Mouse (Mus musculus) lung, postnatal 4 days (tissue): Measurements from ENCODE around the gene Hoxd13.

Experiments
- DNase-seq, 2 experiments: peaks; one replicate each; pipeline ENCODE4 v3.0.0; 2021

Gene Hoxd13

DNA sequence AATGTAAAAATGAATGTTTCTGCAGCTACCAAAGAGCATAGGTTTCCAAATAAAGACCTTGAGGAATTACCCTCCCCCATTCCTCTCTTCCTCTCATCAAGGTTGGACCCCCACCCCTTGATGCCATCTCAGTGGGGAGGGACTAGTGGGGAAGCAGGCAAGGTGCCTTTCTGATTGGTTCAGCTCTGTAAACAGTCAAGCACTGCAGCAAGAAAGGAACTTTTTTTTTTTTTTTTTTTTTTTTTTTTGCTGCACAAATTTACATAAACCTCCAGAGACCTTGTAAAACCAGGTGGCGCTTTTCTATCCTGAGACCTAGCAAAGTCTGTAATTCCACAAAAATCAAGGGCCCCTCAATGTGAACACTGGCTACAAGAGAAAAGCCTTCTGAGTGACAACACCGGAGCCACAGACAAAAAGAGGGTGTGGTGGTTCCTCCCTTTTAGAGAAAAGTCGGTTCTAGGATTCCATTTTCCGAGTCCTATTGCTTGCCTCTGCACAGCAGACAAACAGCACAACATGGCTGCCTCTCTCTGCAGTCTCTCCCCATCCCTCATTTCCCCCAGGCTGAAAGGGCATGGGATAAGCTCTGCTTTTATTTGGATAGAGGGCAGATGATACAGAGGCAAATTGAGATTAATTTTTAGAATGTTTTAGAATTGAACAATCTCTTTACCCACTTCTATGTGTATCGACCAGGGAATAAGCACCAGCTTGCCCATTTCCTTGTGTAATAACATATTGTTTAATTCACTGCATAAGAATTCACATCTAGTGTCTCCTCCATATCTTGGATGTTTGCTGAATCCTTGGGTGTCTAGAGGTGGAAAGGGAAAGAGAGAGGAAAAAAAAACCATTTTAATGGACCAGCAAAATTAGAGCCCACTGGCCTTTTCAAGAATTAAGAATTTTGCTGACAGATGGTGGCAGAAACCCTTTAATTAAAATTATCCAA is 41.6 kb downstream of the Hoxd13 start:
- no peak for DNase-seq

DNA sequence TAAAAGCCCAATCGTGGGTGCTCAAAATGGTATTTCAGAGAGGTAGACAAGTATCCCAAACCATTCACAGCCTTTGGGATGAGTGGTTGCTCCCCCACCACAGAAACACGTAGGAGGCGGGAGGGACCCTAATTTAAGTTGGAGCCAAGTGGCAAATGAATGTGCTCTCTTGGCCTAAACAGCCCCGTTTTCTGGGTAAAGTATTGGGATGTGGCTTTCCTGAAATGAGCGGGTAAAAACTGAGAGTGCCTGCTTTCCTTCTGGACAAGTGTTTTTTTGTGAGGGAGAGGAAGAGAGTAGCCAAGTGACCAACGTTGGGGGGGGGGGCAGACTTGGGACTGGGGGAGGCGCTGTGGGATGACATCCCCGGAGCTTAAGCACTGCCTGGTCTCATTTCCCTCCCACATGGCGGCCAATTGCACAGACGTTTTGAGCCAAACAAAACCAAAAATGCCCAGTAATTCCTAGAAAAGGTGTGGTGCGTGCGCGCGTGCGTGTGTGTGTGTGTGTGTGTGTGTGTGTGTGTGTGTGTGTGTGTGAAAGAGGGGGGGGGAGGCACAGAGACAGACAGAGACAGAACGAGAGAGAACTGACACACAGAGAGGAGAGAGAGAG is 42.9 kb downstream of the Hoxd13 start:
- DNase-seq = no peak

DNA sequence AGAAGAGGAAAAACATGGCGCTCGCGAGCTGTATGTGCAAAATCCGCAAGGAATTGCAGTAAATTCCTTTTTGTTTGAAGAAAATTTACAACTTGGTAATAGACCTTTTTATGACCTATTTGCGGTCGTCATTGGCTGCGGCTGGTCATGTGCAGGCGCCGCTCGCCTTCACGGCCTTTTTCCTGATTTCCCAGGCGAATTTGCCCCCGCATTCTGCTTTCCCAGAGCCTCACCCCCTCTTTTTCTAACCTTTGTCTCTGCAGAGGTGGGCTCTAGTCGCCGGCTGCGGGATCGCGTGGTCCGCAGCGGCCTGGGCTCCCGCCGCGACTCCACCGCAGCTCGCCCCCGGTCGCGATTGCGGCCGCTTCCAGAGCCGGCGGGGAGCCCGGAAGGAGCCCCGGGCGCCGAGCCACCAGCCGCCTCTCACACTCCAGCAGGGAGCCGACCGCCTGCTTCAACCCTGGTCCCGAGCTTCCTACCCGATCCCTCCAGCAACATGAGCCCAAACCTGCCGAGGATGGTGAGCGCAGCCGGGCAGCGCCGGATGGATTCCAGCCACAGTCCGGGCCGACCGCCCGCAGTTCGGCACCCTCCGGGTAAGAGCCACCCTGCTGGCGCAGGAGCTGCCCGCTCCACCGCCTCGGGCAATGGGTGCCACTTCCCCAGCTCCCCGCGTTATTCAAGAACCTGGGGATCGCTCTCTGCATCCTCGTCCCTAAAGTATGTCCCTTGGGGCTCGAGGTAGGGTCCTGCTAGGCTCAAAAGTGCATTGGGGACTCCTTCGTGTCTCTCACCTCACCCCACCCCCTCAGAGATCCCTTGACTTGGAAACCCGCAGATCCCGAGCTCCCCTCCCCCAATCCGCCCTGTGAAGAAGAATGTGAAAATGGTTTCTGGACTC is 43.9 kb downstream of the Hoxd13 start, which contains the start of the genes Hoxd3 and Hoxd4:
Gene Hoxd3, plus strand, starts transcription at position 207 of the 901 bp plus-strand sequence.
Gene Hoxd4, plus strand, starts transcription at position 209 of the 901 bp plus-strand sequence.
- no peak for DNase-seq

DNA sequence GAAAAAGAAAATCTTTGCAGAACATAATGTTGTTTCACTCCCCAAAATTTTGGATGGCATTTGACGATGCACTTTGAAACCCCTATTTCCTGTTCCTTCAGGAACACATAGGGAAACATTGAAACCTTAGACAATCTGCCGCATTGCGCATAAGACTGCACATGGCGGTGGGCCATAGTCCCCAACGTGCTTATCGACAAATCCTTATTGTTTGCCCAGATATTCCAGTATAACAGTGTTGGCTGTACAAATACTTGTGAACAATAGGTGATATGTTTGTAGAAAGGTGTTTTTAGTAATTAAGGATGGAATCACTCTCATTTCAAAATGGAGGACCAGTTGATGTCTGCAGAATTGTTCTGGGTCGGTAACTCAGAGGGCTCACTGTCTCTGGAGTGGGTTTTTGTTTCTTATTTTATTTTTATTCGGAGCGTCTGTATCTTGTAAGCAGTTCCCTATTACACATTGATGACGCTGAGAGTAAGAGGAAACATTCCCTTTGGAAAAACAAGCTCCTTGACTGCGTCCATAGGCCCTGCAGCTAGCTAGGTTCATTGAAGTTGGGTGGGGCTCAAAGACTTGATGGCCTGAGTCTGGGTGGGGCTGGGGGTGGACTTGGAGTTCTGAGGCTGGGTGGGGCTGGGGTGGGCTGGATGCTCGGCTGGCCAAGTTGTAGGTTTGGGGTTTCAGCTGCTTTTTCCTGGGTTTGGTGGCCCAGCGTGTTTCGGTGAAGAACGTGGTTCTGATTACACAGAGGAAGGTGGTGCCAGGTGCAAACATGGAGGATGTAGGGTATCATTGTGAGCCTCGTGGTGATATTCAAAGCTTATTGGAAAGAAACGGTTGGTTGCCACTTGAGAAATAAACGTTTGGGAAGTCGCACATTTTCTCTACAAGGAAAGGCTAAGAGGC is 45.4 kb downstream of the Hoxd13 start:
- DNase-seq = no peak

DNA sequence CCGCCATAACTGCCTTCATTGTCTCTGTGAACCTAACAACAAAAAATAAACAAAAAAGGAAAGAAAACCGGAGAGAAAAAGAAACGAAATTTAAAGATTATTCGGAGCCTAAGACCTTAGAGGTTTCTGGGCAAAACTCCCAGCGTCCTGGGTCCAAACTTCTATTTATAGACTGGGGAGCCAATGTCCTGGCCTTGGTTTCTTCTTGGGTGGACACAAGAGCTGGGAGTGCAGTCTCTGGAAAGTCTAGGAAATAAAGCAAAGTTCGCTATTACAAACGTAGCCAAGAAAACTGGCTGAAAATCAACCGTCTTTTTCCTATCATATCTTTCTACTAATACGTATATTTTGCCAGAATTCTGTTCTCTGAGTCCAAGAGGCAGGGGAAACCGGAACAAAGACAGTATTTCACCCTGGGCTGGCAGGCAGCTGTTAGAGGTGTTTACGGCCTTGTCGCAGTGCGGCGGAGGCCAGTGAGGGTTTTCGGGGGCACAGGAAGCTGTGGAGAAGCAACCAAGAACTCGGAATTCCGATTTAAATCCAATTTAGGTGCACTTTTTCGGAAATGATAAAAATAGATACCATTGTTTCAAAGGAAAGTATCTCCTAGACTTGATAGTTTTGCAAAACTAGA is 46.2 kb downstream of the Hoxd13 start:
- DNase-seq = no peak

DNA sequence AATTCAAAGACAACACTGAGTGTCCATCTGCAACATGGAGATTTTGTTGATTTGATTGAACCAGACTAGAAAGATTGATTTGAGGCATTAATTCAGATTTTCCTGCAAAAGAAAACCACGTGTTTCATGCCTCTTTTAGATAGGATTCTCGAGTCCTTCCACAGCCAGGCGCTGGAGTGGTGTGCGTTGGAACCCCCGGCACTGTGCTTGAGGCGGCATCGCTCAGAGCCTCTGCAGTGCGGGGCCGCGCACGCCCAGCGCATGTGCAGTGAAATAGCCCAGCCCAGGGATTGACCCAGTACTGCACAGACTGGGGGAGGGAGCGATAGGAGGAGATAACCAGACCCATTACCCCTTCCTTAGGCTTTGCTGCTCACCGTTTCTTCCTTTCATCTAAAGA is 46.8 kb downstream of the Hoxd13 start:
- DNase-seq = no peak

DNA sequence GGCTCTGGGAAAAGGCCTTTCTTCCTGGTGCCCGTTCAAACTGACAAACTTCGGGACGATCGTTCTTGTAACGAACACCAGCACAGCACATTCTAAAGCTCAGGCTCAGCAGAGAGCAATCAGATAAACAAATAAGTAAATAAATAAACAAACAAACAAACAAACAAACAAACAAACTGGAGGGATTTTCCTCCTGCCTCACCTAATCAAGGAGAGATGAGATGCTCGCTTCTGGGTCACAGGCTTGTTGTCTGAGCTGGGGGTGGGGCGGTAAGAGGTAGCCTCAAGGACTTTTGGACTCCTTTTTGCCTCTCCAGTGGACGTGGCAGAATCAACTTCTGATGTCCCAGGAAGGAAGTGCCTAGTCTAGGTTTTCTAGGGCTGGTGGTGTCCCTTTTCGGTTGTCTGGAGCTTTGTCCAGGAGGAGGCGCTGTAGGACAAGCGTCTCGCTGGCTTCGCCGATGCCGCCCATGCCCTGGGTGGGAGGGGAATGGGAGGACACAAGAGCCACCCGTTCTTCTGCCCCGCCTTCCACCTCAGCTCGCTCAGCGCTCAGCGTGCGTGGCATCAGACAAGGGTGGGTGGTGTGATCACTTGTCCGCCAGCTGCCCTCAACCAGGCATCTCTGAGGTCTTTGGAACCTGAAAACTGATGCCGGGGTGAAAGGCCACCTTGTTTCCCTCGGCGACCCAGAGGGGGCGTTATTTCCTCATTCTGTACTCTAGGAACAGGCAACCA is 47.6 kb downstream of the Hoxd13 start:
- peak; percentile 85 to 91 for DNase-seq

DNA sequence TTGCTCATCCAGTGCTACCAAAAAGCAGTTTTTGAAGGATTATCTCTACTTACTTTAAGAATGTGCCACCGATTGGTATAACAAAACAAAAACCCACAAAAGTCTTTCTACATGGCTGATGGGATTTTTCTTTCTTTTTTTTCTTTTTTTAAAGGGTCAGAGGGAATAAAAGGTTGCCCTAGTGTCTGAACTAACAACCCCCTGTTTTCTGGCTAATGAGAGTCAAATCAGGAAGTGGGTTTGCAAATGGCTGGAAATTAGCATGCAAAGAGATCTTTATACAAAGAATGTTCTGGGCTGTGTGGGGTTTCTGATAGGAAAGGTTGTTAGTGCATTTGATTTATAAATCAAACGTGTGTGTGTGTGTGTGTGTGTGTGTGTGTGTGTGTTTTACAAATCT is 52.3 kb downstream of the Hoxd13 start:
- DNase-seq = no peak

DNA sequence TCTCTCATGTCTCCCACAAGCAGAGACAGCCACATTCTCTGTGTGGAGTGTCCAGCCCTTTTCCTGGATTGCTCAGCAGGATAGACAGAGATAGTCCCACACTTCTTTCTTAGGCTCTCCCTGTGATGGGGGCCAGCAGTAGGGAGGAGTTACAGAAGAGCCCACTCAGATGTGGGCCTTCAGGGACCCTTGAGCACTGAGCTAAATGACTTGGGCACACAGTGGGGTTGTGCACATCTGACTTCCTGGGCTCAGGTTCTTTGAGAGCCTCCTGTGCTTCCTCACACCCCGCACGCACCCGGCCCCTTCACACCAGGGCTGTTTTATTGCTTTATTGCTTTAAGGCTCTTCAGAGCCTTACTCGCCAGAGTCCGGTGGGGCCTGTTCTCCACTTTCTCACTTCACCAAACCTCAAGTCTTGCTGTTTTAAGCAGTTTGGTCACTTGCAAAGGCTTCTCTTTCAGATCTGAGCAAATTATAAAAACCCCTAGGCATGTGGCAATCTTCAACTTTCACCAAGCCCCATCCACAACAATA is 52.9 kb downstream of the Hoxd13 start:
- no peak for DNase-seq
